Mouse (Mus musculus) forebrain, embryonic 13.5 days (tissue): ENCODE data around the gene Tmem132c. TPM values are rescaled to one million over a fixed set of nuclear protein-coding genes. Genes with fewer than 3 reads are reported as not detected.
"Not testable (repeated sequence)": the region's sequence is repeated elsewhere in the genome, so short reads cannot be mapped to it uniquely, and the experiment has no call there.

Experiments used
- ATAC-seq: fragments of 200-750 bp; cut with Nextera tagmentation; 2 replicates; pipeline ENCODE4 v1.8.0; 2017
- H3K27ac ChIP-seq: fragments of 300-500 bp; sonication (generic); 2 replicates; pipeline ENCODE4 v1.5.1; 2015; ENCODE audit warnings: inconsistent platforms, mild to moderate bottlenecking, moderate library complexity
- H3K27me3 ChIP-seq: fragments of 300-500 bp; sonication (generic); 2 replicates; pipeline ENCODE4 v1.6.1; 2015; ENCODE audit warnings: mild to moderate bottlenecking, inconsistent platforms
- H3K36me3 ChIP-seq: fragments of 300-500 bp; sonication (generic); 2 replicates; pipeline ENCODE4 v1.6.1; 2015; ENCODE audit warnings: mild to moderate bottlenecking, inconsistent platforms; ENCODE audit not compliant: poor library complexity, severe bottlenecking
- H3K4me1 ChIP-seq: fragments of 300-500 bp; sonication (generic); 2 replicates; pipeline ENCODE4 v1.6.1; 2015; ENCODE audit warnings: inconsistent platforms
- H3K4me2 ChIP-seq: fragments of 300-500 bp; sonication (generic); 2 replicates; pipeline ENCODE4 v1.6.1; 2015; ENCODE audit warnings: inconsistent platforms, mild to moderate bottlenecking, moderate library complexity
- H3K4me3 ChIP-seq: fragments of 300-500 bp; sonication (generic); 2 replicates; pipeline ENCODE4 v1.5.1; 2015; ENCODE audit warnings: mild to moderate bottlenecking, inconsistent platforms
- H3K9ac ChIP-seq: fragments of 300-500 bp; sonication (generic); 2 replicates; pipeline ENCODE4 v1.6.1; 2015; ENCODE audit warnings: mild to moderate bottlenecking, inconsistent platforms
- H3K9me3 ChIP-seq: fragments of 300-500 bp; sonication (generic); replicated peaks from 2 replicates; pipeline ENCODE4 v1.6.1; 2016; ENCODE audit warnings: inconsistent platforms
- WGBS: fragments of 180-500 bp; shearing (Covaris S2); methylation state at CpG from one replicate; pipeline ENCODE4 v1.1.7; 2015; 5-methylcytosine and 5-hydroxymethylcytosine counted together
- polyA plus RNA-seq: library from polyadenylated mRNA; unstranded; fragments of >200 nt; fragmentation: Nextera tagmentation; extraction: Ambion mirVana; gene quantifications from 2 replicates; pipeline ENCODE4 v1.2.1, GENCODE M21; 2015

Gene Tmem132c
- polyA plus RNA-seq, 1 experiment from 2014 or later, result 6.0 TPM

DNA sequence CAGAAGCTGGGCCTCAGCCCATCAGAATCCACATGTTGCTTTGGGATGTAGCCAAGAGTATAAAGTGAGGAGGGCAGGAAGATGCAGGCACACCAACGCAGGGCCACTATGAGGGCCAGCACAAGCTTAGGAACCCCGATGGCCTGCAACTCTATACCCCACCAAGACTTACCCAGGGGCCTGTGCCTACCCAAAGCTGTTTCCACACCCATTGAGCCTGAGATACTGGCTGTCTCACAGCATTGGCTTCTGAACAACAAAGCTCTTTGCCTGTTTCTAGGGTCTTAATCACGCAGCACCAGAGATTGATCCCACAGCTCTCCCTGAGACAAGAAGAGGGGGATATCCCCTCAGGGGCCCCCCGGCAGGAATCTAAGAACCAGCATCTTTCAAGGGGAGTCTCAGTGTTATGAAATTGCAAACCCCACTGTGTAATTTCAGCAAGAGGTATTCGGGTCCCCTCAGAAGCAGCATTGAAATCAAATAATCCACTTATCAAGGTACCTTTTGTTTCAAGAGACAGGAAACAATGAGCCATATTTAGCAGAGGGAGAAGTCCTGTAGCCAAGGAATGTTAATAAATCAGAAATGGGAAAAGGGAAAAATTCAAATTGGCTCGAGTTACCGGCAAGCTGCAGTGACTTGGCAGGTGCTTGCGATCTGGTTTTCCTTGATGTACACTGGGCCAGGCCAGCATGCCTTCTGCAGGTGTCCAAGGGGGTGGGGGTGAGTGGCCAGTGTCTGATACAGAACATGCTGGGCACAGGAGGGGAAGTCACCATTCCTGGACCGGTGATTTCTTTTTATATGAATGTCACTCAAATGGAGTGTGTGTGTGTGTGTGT, 107.8 kb downstream of the Tmem132c start:
- Histone ChIP-seq H3K4me1 (peaks cover 40% of the 10 kb centered on the region), H3K9me3 (no peaks in the 10 kb centered on the region), H3K9ac (no peak overlapping the region), H3K27ac (peak overlapping the region; percentile 42; the same call in 1 of the 2 replicates), H3K4me3 (no peak overlapping the region), H3K27me3 (no peaks in the 10 kb centered on the region), H3K36me3 (no peaks in the 10 kb centered on the region), H3K4me2 (no peak overlapping the region)
- ATAC-seq, result no peak
- WGBS, result 48% methylated on average over 9 of the region's 9 CpGs

DNA sequence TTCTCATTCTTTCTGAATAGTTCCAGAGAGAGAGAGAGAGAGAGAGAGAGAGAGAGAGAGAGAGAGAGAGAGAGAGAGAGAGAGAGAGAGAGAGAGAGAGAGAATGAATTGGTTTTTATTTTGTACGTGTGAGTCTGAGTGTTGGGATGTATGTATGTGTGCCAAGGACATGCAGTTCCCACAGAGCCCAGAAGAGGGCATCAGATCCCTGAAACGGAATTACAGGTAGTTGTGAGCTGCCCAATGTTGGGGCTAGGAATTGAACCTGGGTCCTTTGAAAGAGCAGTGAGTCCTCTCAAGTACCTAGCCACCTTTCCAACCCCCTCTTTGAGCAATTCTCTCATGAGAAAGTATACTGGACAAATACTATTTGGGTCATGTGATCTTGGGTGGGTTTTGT, 111.4 kb downstream of the Tmem132c start:
- 74% methylated on average over 2 of the region's 2 CpGs for whole genome bisulfite sequencing
- no peak overlapping the region for H3K9ac ChIP-seq

GRCm38 (mm10) chr5:127355836-127356235, 114.2 kb downstream of the Tmem132c start:
- Histone ChIP-seq H3K4me3 (no peak overlapping the region), H3K9ac (no peak overlapping the region), H3K9me3 (no peaks in the 10 kb centered on the region), H3K36me3 (no peaks in the 10 kb centered on the region; the same call in 1 of the 2 replicates), H3K4me1 (0 out of 2 replicates have a peak, but pooled peaks cover 2% of the 10 kb centered on the region), H3K4me2 (no peak overlapping the region), H3K27me3 (no peaks in the 10 kb centered on the region), H3K27ac (no peak overlapping the region)
- 33% methylated on average over 8 of the region's 8 CpGs for WGBS
- ATAC-seq, result no peak

More for the DNA sequence above, 111.4 kb downstream of the Tmem132c start:
- H3K27me3 ChIP-seq, result no peaks in the 10 kb centered on the region
- H3K4me3 ChIP-seq, result no peak overlapping the region
- H3K36me3 ChIP-seq, result no peaks in the 10 kb centered on the region
- no peak overlapping the region for H3K27ac ChIP-seq
- H3K9me3 ChIP-seq, result no peaks in the 10 kb centered on the region
- no peak for ATAC-seq
- peaks cover 22% of the 10 kb centered on the region for H3K4me1 ChIP-seq
- H3K4me2 ChIP-seq, result no peak overlapping the region

DNA sequence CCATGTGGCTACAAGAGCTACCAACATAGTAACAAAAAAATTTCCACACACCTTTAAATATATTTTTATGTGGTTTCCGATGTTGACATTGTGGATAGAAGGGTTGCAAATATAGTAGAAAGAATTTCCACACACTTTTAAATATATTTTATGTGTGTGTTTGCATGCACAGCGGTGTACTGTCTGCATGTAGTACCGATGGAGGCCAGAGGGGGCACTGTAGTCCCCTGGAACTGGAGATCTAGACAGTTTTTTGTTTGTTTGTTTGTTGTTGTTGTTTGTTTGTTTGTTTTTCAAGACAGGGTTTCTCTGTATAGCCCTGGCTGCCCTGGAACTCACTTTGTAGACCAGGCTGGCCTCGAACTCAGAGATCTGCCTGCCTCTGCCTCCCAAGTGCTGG, 116.3 kb downstream of the Tmem132c start:
- H3K27ac ChIP-seq, H3K4me1 ChIP-seq, H3K27me3 ChIP-seq, H3K9me3 ChIP-seq, H3K4me3 ChIP-seq, ATAC-seq, H3K36me3 ChIP-seq, H3K9ac ChIP-seq, H3K4me2 ChIP-seq: not testable (repeated sequence)
- WGBS, result 90% methylated on average over 4 of the region's 4 CpGs

DNA sequence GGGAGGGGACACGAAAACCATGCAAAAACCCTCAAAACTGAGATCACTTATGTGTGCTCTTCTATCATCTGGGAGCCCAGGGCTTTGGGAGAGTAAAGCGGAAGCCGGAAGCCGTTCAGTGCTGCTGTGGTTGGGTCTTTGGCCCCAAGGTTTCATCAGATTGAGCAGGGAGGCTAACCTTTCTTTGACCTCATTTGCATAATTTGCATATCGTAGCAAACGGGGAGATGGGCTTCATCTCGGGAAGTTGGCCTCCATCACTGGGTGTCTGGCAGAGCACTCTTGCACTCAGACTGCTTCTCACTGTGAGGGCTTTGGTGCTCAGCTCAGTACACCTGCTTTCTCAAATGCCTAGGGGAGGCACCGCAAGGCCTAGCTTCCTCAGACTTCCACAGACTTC, 119.5 kb downstream of the Tmem132c start:
- no peak overlapping the region for H3K27ac ChIP-seq
- no peaks in the 10 kb centered on the region; the same call in 1 of the 2 replicates for H3K36me3 ChIP-seq
- H3K4me2 ChIP-seq, result no peak overlapping the region
- no peak overlapping the region for H3K9ac ChIP-seq
- no peak overlapping the region for H3K4me3 ChIP-seq
- ATAC-seq, result no peak
- H3K9me3 ChIP-seq, result no peaks in the 10 kb centered on the region
- no peaks in the 10 kb centered on the region for H3K27me3 ChIP-seq
- 70% methylated on average over 8 of the region's 8 CpGs for WGBS
- 0 out of 2 replicates have a peak, but pooled peaks cover 2% of the 10 kb centered on the region for H3K4me1 ChIP-seq

DNA sequence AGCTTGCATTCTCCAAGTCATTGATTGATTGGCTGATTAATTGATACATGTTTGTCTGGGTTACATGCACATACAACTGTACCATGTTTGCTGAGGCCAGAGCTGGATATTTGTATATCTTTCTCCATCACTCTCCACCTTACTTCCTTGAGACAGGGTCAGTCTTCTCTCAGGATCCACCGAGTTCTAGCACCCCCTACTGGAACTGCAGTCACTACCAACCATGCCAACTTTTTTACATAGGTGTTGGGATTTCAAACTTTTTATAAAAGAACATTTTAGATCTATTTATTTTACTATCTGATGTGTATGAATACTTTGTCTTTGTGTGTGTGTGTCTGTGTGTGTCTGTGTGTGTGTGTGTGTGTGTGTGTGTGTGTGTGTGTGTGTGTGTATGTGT, 123.5 kb downstream of the Tmem132c start:
- Histone ChIP-seq H3K9me3 (no peaks in the 10 kb centered on the region), H3K36me3 (no peaks in the 10 kb centered on the region), H3K27me3 (no peaks in the 10 kb centered on the region), H3K4me1 (peaks cover 7% of the 10 kb centered on the region; the same call in 1 of the 2 replicates), H3K4me3 (no peak overlapping the region), H3K27ac (no peak overlapping the region), H3K9ac (no peak overlapping the region), H3K4me2 (no peak overlapping the region)
- WGBS, result 16% methylated on average over 1 of the region's 1 CpGs
- ATAC-seq, result no peak

DNA sequence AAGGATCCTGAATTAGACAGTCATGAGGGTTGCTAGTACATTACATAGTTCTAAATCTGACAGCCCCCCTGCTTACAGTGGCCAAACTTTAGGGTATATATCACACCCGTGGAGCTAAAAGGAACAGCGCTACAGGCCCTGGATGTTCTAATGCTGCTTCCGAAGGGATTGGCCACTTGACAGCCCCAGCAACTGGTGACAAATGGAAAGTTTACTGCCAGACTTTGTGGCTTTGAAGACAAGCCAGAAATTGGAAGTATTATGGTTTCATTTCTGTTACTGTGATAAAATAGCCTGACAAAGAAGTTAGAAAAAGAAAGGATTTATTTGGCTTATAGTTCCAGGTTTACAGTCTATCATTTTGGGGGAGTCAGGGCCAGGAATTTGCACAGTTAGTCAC, 126.6 kb downstream of the Tmem132c start:
- Histone ChIP-seq H3K27ac (no peak overlapping the region), H3K9ac (no peak overlapping the region), H3K27me3 (no peaks in the 10 kb centered on the region), H3K4me2 (no peak overlapping the region), H3K4me1 (peaks cover 15% of the 10 kb centered on the region), H3K4me3 (no peak overlapping the region), H3K9me3 (no peaks in the 10 kb centered on the region), H3K36me3 (no peaks in the 10 kb centered on the region)
- ATAC-seq, result no peak
- whole genome bisulfite sequencing, result 95% methylated on average over 3 of the region's 3 CpGs

DNA sequence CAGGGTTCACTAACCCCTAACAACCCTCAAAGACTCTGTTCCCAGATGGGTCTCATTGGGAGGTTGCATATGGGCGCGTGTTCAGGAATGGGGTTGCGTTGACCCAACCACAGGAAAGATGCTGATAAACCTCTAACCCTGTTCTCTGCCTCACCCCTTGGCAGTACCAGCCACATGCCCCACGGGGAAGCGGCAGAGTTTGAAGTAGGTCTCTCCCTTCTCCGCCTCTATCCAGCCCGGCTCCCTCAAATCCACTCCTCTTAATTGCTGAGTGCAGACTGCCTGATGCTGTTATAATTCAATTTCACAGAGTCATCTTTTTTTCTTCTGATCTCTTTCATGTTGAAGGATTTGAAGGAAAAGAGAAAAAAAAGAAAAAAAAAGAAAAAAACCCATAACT, 128.2 kb downstream of the Tmem132c start:
- H3K27me3 ChIP-seq, result no peaks in the 10 kb centered on the region
- H3K4me3 ChIP-seq, result no peak overlapping the region
- 79% methylated on average over 7 of the region's 7 CpGs for WGBS
- H3K4me2 ChIP-seq, result no peak overlapping the region
- H3K36me3 ChIP-seq, result no peaks in the 10 kb centered on the region
- ATAC-seq, result no peak
- H3K27ac ChIP-seq, result 0 out of 2 replicates have a peak overlapping the region, but pooled peaks have one; percentile 51
- H3K4me1 ChIP-seq, result peaks cover 15% of the 10 kb centered on the region
- H3K9ac ChIP-seq, result no peak overlapping the region
- H3K9me3 ChIP-seq, result no peaks in the 10 kb centered on the region

GRCm38 (mm10) chr5:127370503-127370902, 128.9 kb downstream of the Tmem132c start:
- Histone ChIP-seq H3K36me3 (no peaks in the 10 kb centered on the region), H3K27ac (peak overlapping the region; percentile 51; the same call in 1 of the 2 replicates), H3K4me2 (0 out of 2 replicates have a peak overlapping the region, but pooled peaks have one; percentile 1), H3K9ac (no peak overlapping the region), H3K4me3 (no peak overlapping the region), H3K27me3 (no peaks in the 10 kb centered on the region), H3K4me1 (peaks cover 15% of the 10 kb centered on the region), H3K9me3 (no peaks in the 10 kb centered on the region)
- ATAC-seq, result no peak
- 14% methylated on average over 3 of the region's 3 CpGs for WGBS

GRCm38 (mm10) chr5:127374251-127374650, 132.6 kb downstream of the Tmem132c start:
- Histone ChIP-seq H3K9ac (no peak overlapping the region), H3K4me3 (no peak overlapping the region), H3K27ac (no peak overlapping the region), H3K36me3 (no peaks in the 10 kb centered on the region), H3K4me2 (no peak overlapping the region), H3K4me1 (peaks cover 23% of the 10 kb centered on the region), H3K9me3 (no peaks in the 10 kb centered on the region), H3K27me3 (no peaks in the 10 kb centered on the region)
- no peak for ATAC-seq
- WGBS, result 91% methylated on average over 9 of the region's 9 CpGs

- ATAC-seq, result no peak
- Histone ChIP-seq H3K9me3 (no peaks in the 10 kb centered on the region), H3K4me2 (no peak overlapping the region), H3K36me3 (no peaks in the 10 kb centered on the region), H3K27me3 (no peaks in the 10 kb centered on the region), H3K4me1 (peaks cover 12% of the 10 kb centered on the region), H3K4me3 (no peak overlapping the region), H3K9ac (no peak overlapping the region), H3K27ac (no peak overlapping the region)
- WGBS, result 93% methylated on average over 3 of the region's 3 CpGs
Measured at GRCm38 (mm10) chr5:127375654-127376053, 134.0 kb downstream of the Tmem132c start.

DNA sequence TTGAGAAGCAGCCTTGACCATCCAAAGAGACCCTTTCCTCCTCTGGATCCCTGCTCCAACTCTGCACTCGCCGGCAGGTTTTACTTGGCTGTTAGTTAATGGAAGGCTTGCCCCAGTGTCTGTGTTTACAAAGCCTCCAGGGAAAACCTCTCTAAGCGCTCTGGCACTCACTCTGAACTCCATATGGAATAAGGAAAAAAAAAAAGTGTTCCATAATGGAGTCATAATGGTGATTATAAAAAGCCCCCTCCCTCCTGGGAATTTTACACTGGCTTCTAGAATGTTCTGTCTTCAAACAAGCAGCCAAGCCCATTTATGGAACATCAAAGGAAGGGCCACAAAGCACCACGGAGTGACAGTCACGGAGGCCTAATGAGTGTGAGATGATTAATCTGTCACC, 136.9 kb downstream of the Tmem132c start:
- H3K4me3 ChIP-seq, result no peak overlapping the region
- H3K36me3 ChIP-seq, result no peaks in the 10 kb centered on the region
- H3K4me1 ChIP-seq, result peaks cover 32% of the 10 kb centered on the region
- H3K4me2 ChIP-seq, result no peak overlapping the region
- peak overlapping the region; percentile 45; the same call in 1 of the 2 replicates for H3K27ac ChIP-seq
- H3K9ac ChIP-seq, result no peak overlapping the region
- H3K9me3 ChIP-seq, result no peaks in the 10 kb centered on the region
- WGBS, result 35% methylated on average over 5 of the region's 5 CpGs
- ATAC-seq, result no peak
- no peaks in the 10 kb centered on the region for H3K27me3 ChIP-seq
